Comparison of ENCODE assay signal across 10 mouse cellular contexts in genomic region chr15:99226090-99226489, GRCm38 (mm10). TPM values are rescaled to one million over a fixed set of nuclear protein-coding genes. Genes with fewer than 3 reads are reported as not detected.
A peak's percentile ranks its signal among the peaks of the same experiment; 100 is the strongest.
DNase-seq lines count a peak whose midpoint lies in the region; ATAC-seq and TF ChIP-seq lines count a peak whose summit lies in the region.
"Had no signal": no experiment of that assay in that cellular context is flagged by ENCODE, and none has a peak within 500 bp of the region (broad histone marks: within the 10 kb centered on the region; RNA-seq: fewer than 3 reads in every experiment).

No protein-coding gene starts in this region.

- H3K36me3 ChIP-seq in heart, embryonic 10.5 days = no peaks in the 10 kb centered on the region
- no peaks in the 10 kb centered on the region for H3K36me3 ChIP-seq in heart, adult 2 months (ENCODE audit: control insufficient read depth, insufficient read depth, low read length)
- H3K36me3 ChIP-seq in lung, embryonic 14.5 days (ENCODE audit: insufficient read depth) = no peaks in the 10 kb centered on the region
- no peaks in the 10 kb centered on the region for H3K36me3 ChIP-seq in forebrain, embryonic 14.5 days (ENCODE audit: control insufficient read depth, insufficient read depth, low read length)

- TF ChIP-seq CTCF in heart, adult 2 months (IDR thresholded peaks at IDR 0.05) = no peak
- TF ChIP-seq CTCF in lung, embryonic 14.5 days (IDR thresholded peaks at IDR 0.05; ENCODE audit: low read depth) = no peak

- H3K4me1 ChIP-seq in heart, embryonic 10.5 days = peaks cover 55% of the 10 kb centered on the region
- H3K4me1 ChIP-seq in heart, adult 2 months (ENCODE audit: control insufficient read depth, insufficient read depth, low read length) = no peaks in the 10 kb centered on the region
- peaks cover 8% of the 10 kb centered on the region; the same call in 1 of the 2 replicates for H3K4me1 ChIP-seq in lung, embryonic 14.5 days (ENCODE audit: insufficient read depth)
- H3K4me1 ChIP-seq in forebrain, embryonic 14.5 days (ENCODE audit: control insufficient read depth, insufficient read depth, low read length) = peaks cover 16% of the 10 kb centered on the region

- DNase-seq in heart, embryonic 10.5 days (ENCODE audit: low spot score) = no peak
- no peak for DNase-seq in heart, adult 2 months
- no peak for DNase-seq in lung, embryonic 14.5 days
- DNase-seq in lung, postnatal 36 days = no peak
- DNase-seq in forebrain, embryonic 14.5 days (ENCODE audit: low spot score) = no peak
- peak; percentile 28 for DNase-seq in neural tube, embryonic 10.5 days (ENCODE audit: extremely low spot score, low spot score)
- no peak for DNase-seq in thymus, postnatal 25 days
- DNase-seq in left cerebral cortex, postnatal 4 days = no peak
- DNase-seq: cerebellum, adult 11 months had no signal

- H3K27ac ChIP-seq in heart, embryonic 10.5 days = no peak overlapping the region
- H3K27ac ChIP-seq in heart, adult 2 months = no peak overlapping the region
- H3K27ac ChIP-seq in lung, embryonic 14.5 days (ENCODE audit: low read depth) = no peak overlapping the region
- H3K27ac ChIP-seq in forebrain, embryonic 14.5 days (ENCODE audit: low read depth, low read length) = no peak overlapping the region

- intact Hi-C loops in heart, adult 2 months (cut with DNase I) = no loop called here
- intact Hi-C loops in left cerebral cortex, postnatal 4 days (cut with DNase I) = no loop called here

- TF ChIP-seq POLR2A in heart, adult 2 months (IDR thresholded peaks at IDR 0.05; ENCODE audit: insufficient read depth, low read depth, low read length) = no peak

- H3K4me2 ChIP-seq in lung, embryonic 14.5 days = no peak overlapping the region
- H3K4me2 ChIP-seq in forebrain, embryonic 14.5 days (ENCODE audit: low read length) = peak overlapping the region; percentile 53

- H3K4me3 ChIP-seq in heart, embryonic 10.5 days = peak overlapping the region; percentile 64; the same call in 1 of the 2 replicates
- H3K4me3 ChIP-seq in heart, adult 2 months = no peak overlapping the region
- H3K4me3 ChIP-seq in lung, embryonic 14.5 days (ENCODE audit: low read depth, low read length) = peak overlapping the region; percentile 43; the same call in 1 of the 2 replicates
- peak overlapping the region; percentile 41; the same call in 1 of the 2 replicates for H3K4me3 ChIP-seq in forebrain, embryonic 14.5 days (ENCODE audit: low read depth, low read length)

- ATAC-seq in lung, embryonic 14.5 days (ENCODE audit: insufficient read depth) = no peak
- ATAC-seq in forebrain, embryonic 14.5 days = no peak
- ATAC-seq: Patski had no signal

- WGBS in heart, embryonic 10.5 days = 24% methylated on average over 14 of the region's 14 CpGs
- WGBS in heart, adult 2 months = 50% methylated on average over 14 of the region's 14 CpGs
- 22% methylated on average over 14 of the region's 14 CpGs for WGBS in lung, embryonic 14.5 days
- WGBS in forebrain, embryonic 14.5 days = 15% methylated on average over 14 of the region's 14 CpGs

- TF ChIP-seq EP300 in heart, adult 2 months (IDR thresholded peaks at IDR 0.05; ENCODE audit: insufficient read depth, low read depth, low read length) = no peak

- H3K9me3 ChIP-seq in heart, embryonic 10.5 days = no peaks in the 10 kb centered on the region
- H3K9me3 ChIP-seq in lung, embryonic 14.5 days (ENCODE audit: low read depth, low read length) = no peaks in the 10 kb centered on the region
- no peaks in the 10 kb centered on the region for H3K9me3 ChIP-seq in forebrain, embryonic 14.5 days (replicated peaks; ENCODE audit: control insufficient read depth, low read length)

- H3K27me3 ChIP-seq in heart, embryonic 10.5 days (ENCODE audit: insufficient read depth, poor library complexity, severe bottlenecking) = peaks cover 100% of the 10 kb centered on the region
- peaks cover 15% of the 10 kb centered on the region for H3K27me3 ChIP-seq in heart, adult 2 months (ENCODE audit: control insufficient read depth, insufficient read depth, low read length)
- H3K27me3 ChIP-seq in lung, embryonic 14.5 days (ENCODE audit: insufficient read depth, low read length) = peaks cover 83% of the 10 kb centered on the region
- H3K27me3 ChIP-seq in forebrain, embryonic 14.5 days (replicated peaks; ENCODE audit: control insufficient read depth, insufficient read depth, low read length) = peaks cover 84% of the 10 kb centered on the region

- H3K9ac ChIP-seq in heart, adult 2 months (ENCODE audit: low read depth, low read length) = no peak overlapping the region
- H3K9ac ChIP-seq in lung, embryonic 14.5 days = no peak overlapping the region
- H3K9ac ChIP-seq in forebrain, embryonic 14.5 days (ENCODE audit: low read length) = no peak overlapping the region; the same call in 1 of the 2 replicates

- H3K79me2 ChIP-seq in heart, adult 2 months (replicated peaks; ENCODE audit: control insufficient read depth, insufficient read depth, low read length) = no peaks in the 10 kb centered on the region

RNA-seq across cellular contexts. Expression of gene Kcnh3, which starts 1.4 kb away (rescaled TPM):
- 0.27 and 0.28 TPM in 2 replicates for polyA plus RNA-seq in heart, embryonic 10.5 days (2016; fragmentation: Nextera tagmentation; extraction: Ambion mirVana)
- under 1 TPM; 0.05 to 0.08 TPM for total RNA-seq in heart, adult 2 months (2021)
- polyA plus RNA-seq in heart, adult 2 months (2012; rRNA removed) = 0.23 and 0.37 TPM in 2 replicates
- 0.37 and 0.60 TPM in 2 replicates for polyA plus RNA-seq in lung, embryonic 14.5 days (2014; fragmentation: Nextera tagmentation; extraction: Ambion mirVana)
- 3.3 and 3.6 TPM in 2 replicates for polyA plus RNA-seq in forebrain, embryonic 14.5 days (2014; fragmentation: Nextera tagmentation; extraction: Ambion mirVana)
- total RNA-seq in left cerebral cortex, postnatal 4 days (2021) = 10 to 100 TPM; 66.6 to 67.3 TPM

RNA-seq across cellular contexts. Expression of gene Mcrs1, which starts 25.7 kb away (rescaled TPM):
- polyA plus RNA-seq in heart, embryonic 10.5 days (2016; fragmentation: Nextera tagmentation; extraction: Ambion mirVana) = 174 and 196 TPM in 2 replicates
- total RNA-seq in heart, adult 2 months (2021) = 10 to 100 TPM; 44.2 to 52.3 TPM
- polyA plus RNA-seq in heart, adult 2 months (2012; rRNA removed) = 62.1 and 67.1 TPM in 2 replicates
- polyA plus RNA-seq in lung, embryonic 14.5 days (2014; fragmentation: Nextera tagmentation; extraction: Ambion mirVana) = 142 and 155 TPM in 2 replicates
- 241 and 247 TPM in 2 replicates for polyA plus RNA-seq in forebrain, embryonic 14.5 days (2014; fragmentation: Nextera tagmentation; extraction: Ambion mirVana)
- total RNA-seq in left cerebral cortex, postnatal 4 days (2021) = 100 to 1,000 TPM; 136 to 139 TPM
